Mouse (Mus musculus): Measurements from ENCODE around the gene Iqcf3.

The Iqcf3 gene

GRCm38 (mm10) chr9:106480541-106480940, 80.9 kb downstream of the Iqcf3 start:
- ChIA-PET CTCF (interaction anchor here in 1 of 4 experiments (1.0 to 1.3 kb wide), 2 partner anchors 23 to 173 kb away, joined by 3 read pairs; no protein-coding TSS in a partner anchor), POLR2A (interaction anchor here in 2 of 4 experiments (0.6 to 7.0 kb wide), 8 partner anchors 9 to 1105 kb away, joined by 3 to 148 read pairs (median 4); partner anchors contain the start of genes Abhd14a (in 1 of the 2), Abhd14b (in 1 of the 2), Pcbp4 (in 1 of the 2) and Rpl29 (in 1 of the 2))

DNA sequence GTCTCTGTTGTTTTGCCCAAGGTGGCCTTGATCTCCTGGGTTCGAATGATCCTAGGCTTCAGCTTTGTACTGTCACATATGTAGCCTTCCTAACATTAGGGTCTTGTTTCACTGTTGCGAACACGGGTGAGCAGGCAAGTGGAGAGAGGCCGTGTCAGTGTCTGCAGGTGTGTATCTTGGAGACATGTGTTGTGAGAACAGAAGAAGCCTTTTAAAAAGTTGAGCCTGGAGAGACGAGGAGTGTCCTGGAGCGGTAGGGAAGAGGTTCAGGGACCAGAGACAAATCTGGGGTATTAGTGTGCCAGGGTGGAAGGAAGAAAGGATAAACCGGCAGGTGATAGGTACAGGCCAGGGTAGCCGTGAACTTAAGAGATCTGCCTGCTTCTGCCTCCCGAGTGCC, 83.3 kb downstream of the Iqcf3 start:
- ChIA-PET POLR2A (interaction anchor here in 3 of 4 experiments (0.6 to 9.4 kb wide), 14 partner anchors 8 to 310 kb away, joined by 3 to 173 read pairs (median 12); partner anchors contain the start of genes Rpl29 (in 3 of the 3), Abhd14a (in 2 of the 3), Abhd14b (in 2 of the 3) and Gpr62 (in 1 of the 3)), CTCF (interaction anchor here in 3 of 4 experiments (0.6 to 2.5 kb wide), 3 partner anchors 50 to 120 kb away, joined by 3 to 35 read pairs (median 3); partner anchors contain the start of gene Rpl29 (in 1 of the 3))

- CTCF ChIA-PET: interaction anchor here (0.6 to 3.0 kb wide), 86 partner anchors 8 to 414 kb away, joined by 3 to 86 read pairs (median 6); partner anchors contain the start of genes Abhd14a (in 3 of the 4), Abhd14b (in 3 of the 4), Rpl29 (in 3 of the 4) and Acy1 (in 2 of the 4)
- POLR2A ChIA-PET: interaction anchor here (0.5 to 9.4 kb wide), 68 partner anchors 8 to 414 kb away, joined by 3 to 173 read pairs (median 7); partner anchors contain the start of genes Abhd14a (in 4 of the 4), Acy1 (in 4 of the 4), Abhd14b (in 3 of the 4) and Rpl29 (in 3 of the 4)
These were observed 83.8 kb downstream of the Iqcf3 start for GRCm38 (mm10) chr9:106477649-106478048.

- ChIA-PET CTCF (interaction anchor here (0.6 to 3.0 kb wide), 115 partner anchors 9 to 819 kb away, joined by 3 to 86 read pairs (median 5); partner anchors contain the start of genes Rpl29 (in 4 of the 4), Abhd14a (in 3 of the 4), Abhd14b (in 3 of the 4) and Acy1 (in 3 of the 4)), POLR2A (interaction anchor here (0.5 to 9.4 kb wide), 86 partner anchors 9 to 1086 kb away, joined by 3 to 173 read pairs (median 5); partner anchors contain the start of genes Abhd14a (in 4 of the 4), Acy1 (in 4 of the 4), Abhd14b (in 3 of the 4) and Manf (in 3 of the 4))
These were observed 84.4 kb downstream of the Iqcf3 start, which contains the start of gene Parp3 for GRCm38 (mm10) chr9:106476924-106477484. Gene Parp3 (minus strand): TSS chr9:106476949.

- ChIA-PET CTCF (interaction anchor here (0.6 to 3.0 kb wide), 104 partner anchors 9 to 820 kb away, joined by 3 to 86 read pairs (median 5); partner anchors contain the start of genes Rpl29 (in 4 of the 4), Abhd14a (in 3 of the 4), Abhd14b (in 3 of the 4) and Acy1 (in 3 of the 4)), POLR2A (interaction anchor here (0.6 to 9.4 kb wide), 82 partner anchors 9 to 1087 kb away, joined by 3 to 173 read pairs (median 5); partner anchors contain the start of genes Acy1 (in 4 of the 4), Abhd14a (in 3 of the 4), Abhd14b (in 3 of the 4) and Manf (in 3 of the 4))
These were observed 85.2 kb downstream of the Iqcf3 start for GRCm38 (mm10) chr9:106476002-106476923.

DNA sequence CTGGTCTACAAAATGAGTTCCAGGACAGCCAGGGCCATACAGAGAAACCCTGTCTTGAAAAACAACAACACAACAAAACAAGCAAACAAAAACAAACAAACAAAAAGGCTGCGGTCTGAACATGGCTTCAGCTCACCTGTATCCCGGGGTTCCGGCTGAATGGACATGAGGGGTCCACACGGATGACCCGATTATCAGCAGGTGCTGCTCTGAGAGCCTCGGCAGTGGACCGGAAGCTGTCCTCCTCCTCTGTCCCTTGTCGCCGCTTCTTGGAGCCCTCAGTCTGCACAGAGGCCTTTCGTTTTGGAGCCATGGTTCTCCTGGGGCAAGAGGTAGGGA, 85.8 kb downstream of the Iqcf3 start, which contains the start of gene Rrp9:
Gene Rrp9 (plus strand): TSS at position 301 of the 339 bp plus-strand sequence.
- POLR2A ChIA-PET: interaction anchor here (0.6 to 9.4 kb wide), 28 partner anchors 9 to 1087 kb away, joined by 3 to 173 read pairs (median 8); partner anchors contain the start of genes Abhd14a (in 3 of the 4), Acy1 (in 3 of the 4), Rpl29 (in 3 of the 4) and Abhd14b (in 2 of the 4)
- CTCF ChIA-PET: interaction anchor here (0.6 to 3.0 kb wide), 23 partner anchors 9 to 249 kb away, joined by 3 to 86 read pairs (median 12); partner anchors contain the start of genes Abhd14a (in 2 of the 4), Abhd14b (in 2 of the 4), Rpl29 (in 2 of the 4) and Gpr62 (in 1 of the 4)

DNA sequence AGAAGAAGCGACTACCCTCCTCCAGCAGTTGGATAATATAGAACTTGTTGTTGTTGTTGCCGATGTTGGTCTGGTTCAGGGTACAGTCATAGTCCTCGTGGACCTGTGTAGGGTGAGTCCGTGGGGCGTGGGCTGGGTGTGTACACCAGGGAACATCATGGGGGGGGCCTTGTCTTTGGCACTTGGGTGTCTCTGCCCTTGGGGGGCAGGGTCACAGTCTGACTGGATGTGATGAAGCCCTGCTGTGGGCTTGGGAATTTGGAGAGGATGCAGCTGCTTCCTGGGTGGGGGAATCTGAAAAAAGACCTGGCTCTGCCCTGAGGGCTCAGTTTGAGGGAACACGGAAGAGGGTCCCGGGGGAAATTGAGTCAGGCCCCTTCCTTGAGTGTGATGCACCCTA, 86.4 kb downstream of the Iqcf3 start:
- POLR2A ChIA-PET: interaction anchor here (0.6 to 9.4 kb wide), 17 partner anchors 9 to 829 kb away, joined by 3 to 173 read pairs (median 13); partner anchors contain the start of genes Rpl29 (in 3 of the 4), Abhd14a (in 2 of the 4), Acy1 (in 2 of the 4) and Pcbp4 (in 2 of the 4)
- CTCF ChIA-PET: interaction anchor here (0.6 to 3.0 kb wide), 15 partner anchors 8 to 168 kb away, joined by 3 to 86 read pairs (median 7); partner anchors contain the start of genes Abhd14a (in 1 of the 4), Abhd14b (in 1 of the 4), Acy1 (in 1 of the 4) and Gpr62 (in 1 of the 4)

DNA sequence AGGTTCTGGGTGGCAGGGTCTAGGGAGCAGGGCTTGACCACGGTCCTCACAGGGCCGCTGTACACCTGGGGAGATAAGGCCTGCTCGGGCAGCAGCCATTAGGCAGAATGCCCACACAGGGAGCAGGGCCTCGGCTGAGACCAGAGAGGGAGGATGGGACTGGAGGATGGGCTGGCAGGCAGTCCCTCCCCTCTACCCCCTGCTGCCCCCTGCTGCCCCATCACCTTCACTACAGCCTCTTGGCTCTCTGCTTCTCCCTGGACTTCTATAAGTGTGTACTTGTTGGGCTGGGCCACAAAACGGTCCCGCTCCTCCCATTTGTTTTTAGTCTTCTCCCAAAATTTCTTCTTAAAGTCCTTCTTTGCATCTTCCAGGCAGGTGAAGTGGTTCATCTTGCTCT, 87.0 kb downstream of the Iqcf3 start:
- CTCF ChIA-PET: interaction anchor here (0.6 to 2.1 kb wide), 12 partner anchors 12 to 57 kb away, joined by 3 to 10 read pairs (median 4); partner anchors contain the start of genes Abhd14a (in 1 of the 4), Abhd14b (in 1 of the 4), Acy1 (in 1 of the 4) and Pcbp4 (in 1 of the 4)

GRCm38 (mm10) chr9:106473753-106474105, 87.7 kb downstream of the Iqcf3 start:
- ChIA-PET POLR2A (interaction anchor here in 3 of 4 experiments (0.6 to 9.4 kb wide), 12 partner anchors 10 to 176 kb away, joined by 3 to 173 read pairs (median 5); partner anchors contain the start of genes Acy1 (in 2 of the 3), Rpl29 (in 2 of the 3) and Pcbp4 (in 1 of the 3)), CTCF (interaction anchor here in 3 of 4 experiments (0.6 to 2.1 kb wide), 8 partner anchors 13 to 169 kb away, joined by 3 to 10 read pairs (median 4); partner anchors contain the start of genes Abhd14a (in 1 of the 3), Abhd14b (in 1 of the 3), Acy1 (in 1 of the 3) and Pcbp4 (in 1 of the 3))

More for the DNA sequence above, 87.0 kb downstream of the Iqcf3 start:
- POLR2A ChIA-PET: interaction anchor here (0.6 to 9.4 kb wide), 16 partner anchors 8 to 304 kb away, joined by 3 to 173 read pairs (median 6); partner anchors contain the start of genes Acy1 (in 2 of the 4), Pcbp4 (in 2 of the 4), Rpl29 (in 2 of the 4) and Abhd14a (in 1 of the 4)

- ChIA-PET POLR2A (interaction anchor here (0.6 to 9.4 kb wide), 17 partner anchors 10 to 106 kb away, joined by 3 to 173 read pairs (median 6); partner anchors contain the start of genes Rpl29 (in 3 of the 4), Acy1 (in 2 of the 4) and Pcbp4 (in 1 of the 4)), CTCF (interaction anchor here (0.6 to 2.1 kb wide), 12 partner anchors 13 to 170 kb away, joined by 3 to 10 read pairs (median 6); partner anchors contain the start of genes Abhd14a (in 2 of the 4), Abhd14b (in 2 of the 4), Acy1 (in 1 of the 4) and Pcbp4 (in 1 of the 4))
These were observed 88.2 kb downstream of the Iqcf3 start for GRCm38 (mm10) chr9:106473081-106473752.

DNA sequence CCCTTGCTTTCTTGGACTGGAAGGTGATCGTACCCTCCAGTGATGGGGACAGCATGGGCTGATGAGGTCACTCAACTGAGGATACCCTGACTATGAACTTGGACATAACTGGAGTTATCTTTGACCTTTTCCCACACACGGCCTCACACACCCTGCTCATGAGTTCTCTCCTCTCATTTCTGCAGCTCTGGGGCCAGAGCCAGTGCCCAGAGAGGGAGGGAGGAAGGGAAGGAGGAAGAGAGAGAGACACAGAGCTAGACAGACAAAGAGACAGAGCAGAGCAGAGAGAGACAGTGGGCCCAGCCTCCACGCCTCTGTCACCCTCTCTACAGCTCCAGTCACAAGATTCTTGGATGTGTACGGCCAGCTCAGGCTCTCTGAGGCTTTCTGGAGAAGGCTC, 89.1 kb downstream of the Iqcf3 start:
- CTCF ChIA-PET: interaction anchor here in 3 of 4 experiments (0.7 to 2.1 kb wide), 9 partner anchors 22 to 270 kb away, joined by 3 to 10 read pairs (median 7); partner anchors contain the start of genes Abhd14a (in 1 of the 3), Abhd14b (in 1 of the 3) and Twf2 (in 1 of the 3)
- POLR2A ChIA-PET: interaction anchor here (0.6 to 9.4 kb wide), 26 partner anchors 8 to 346 kb away, joined by 3 to 173 read pairs (median 5); partner anchors contain the start of genes Acy1 (in 3 of the 4), Rpl29 (in 3 of the 4), Abhd14a (in 1 of the 4) and Abhd14b (in 1 of the 4)

DNA sequence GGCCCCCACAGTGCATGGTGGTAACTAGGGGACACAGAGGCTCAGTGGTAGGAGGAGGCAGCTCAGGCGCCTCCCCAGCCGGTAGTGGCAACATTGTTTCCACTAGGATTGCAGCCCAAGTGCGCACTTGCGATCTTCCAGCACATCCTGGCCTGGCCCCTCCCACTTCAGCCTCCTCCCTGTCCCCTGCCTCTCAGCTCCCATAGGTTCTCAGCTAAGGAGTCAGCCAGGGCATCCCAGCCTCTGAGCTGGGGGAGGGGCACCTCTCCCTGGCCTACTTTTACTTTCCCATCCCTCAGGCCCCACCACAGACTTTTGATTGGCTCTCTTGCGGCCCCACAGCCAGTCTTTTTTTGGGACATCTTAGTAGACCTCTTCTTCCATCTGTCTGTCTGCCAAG, 89.5 kb downstream of the Iqcf3 start:
- ChIA-PET CTCF (interaction anchor here in 3 of 4 experiments (0.7 to 2.1 kb wide), 8 partner anchors 22 to 269 kb away, joined by 3 to 10 read pairs (median 6); partner anchors contain the start of genes Abhd14a (in 1 of the 3), Abhd14b (in 1 of the 3) and Twf2 (in 1 of the 3)), POLR2A (interaction anchor here (0.6 to 9.4 kb wide), 29 partner anchors 9 to 346 kb away, joined by 3 to 173 read pairs (median 5); partner anchors contain the start of genes Acy1 (in 3 of the 4), Rpl29 (in 3 of the 4), Pcbp4 (in 2 of the 4) and Abhd14a (in 1 of the 4))

DNA sequence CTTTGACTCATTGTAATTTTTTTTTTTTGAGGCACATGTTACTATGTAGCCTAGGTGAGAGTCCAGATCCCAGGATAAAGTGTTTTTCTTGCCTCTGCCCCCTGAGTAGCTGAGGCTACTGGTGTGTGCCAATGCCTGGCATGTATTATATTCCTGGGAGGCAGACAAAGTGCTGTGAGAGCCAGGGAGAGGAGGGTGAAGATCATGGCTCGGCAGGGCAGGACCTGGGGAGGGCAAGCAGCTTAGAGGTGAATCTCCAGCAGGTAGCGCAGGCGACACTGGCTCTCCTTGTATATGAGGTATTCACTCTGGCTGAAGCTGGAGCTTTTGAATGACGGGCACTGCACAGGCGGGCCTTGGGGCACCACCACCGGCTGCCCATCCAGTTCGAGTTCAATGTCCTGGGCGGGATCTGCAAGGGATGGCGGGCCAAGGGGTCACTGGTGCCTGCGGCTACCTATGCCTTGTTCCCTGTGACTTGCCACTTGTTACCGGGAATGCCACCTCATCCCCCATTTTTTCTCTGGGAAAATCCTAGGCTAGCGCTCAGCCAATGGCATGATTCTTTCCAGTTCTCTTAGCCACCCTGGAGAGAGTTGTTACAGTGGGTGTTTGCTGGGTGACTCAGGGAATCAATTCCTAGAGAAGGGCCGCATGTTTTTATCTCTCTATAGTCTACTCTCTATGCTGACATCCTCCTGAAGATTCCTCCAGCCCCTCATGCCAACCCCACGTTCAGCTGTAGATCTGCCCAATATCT, 90.3 kb downstream of the Iqcf3 start:
- ChIA-PET CTCF (interaction anchor here in 3 of 4 experiments (0.7 to 2.1 kb wide), 7 partner anchors 21 to 260 kb away, joined by 3 to 10 read pairs (median 7); partner anchors contain the start of genes Abhd14a (in 1 of the 3) and Abhd14b (in 1 of the 3)), POLR2A (interaction anchor here (0.6 to 9.4 kb wide), 28 partner anchors 9 to 347 kb away, joined by 3 to 173 read pairs (median 4); partner anchors contain the start of genes Rpl29 (in 3 of the 4), Acy1 (in 2 of the 4), Pcbp4 (in 2 of the 4) and Abhd14a (in 1 of the 4))

DNA sequence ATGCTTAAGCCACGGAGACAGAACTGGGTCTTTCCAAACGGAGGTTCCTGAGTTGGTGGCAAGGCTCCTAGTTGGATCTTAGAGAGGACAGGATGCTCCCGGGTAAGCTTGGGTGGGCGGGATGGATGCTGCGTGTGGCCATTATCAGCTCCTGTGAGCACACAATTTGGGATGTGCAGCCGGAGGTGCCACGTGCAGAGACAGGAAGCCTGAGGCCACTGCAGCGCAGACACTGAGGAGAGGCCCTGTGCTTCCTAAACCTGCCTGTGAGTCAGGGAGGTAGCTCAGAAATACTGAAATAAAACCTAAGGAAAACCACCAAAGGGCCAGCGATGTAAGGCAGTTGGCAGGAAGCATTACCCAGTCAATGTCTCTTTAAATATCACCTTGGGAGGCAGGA, 91.7 kb downstream of the Iqcf3 start:
- POLR2A ChIA-PET: interaction anchor here in 3 of 4 experiments (0.7 to 9.4 kb wide), 11 partner anchors 10 to 181 kb away, joined by 3 to 173 read pairs (median 4); partner anchors contain the start of genes Pcbp4 (in 2 of the 3) and Rpl29 (in 2 of the 3)
- CTCF ChIA-PET: interaction anchor here in 1 of 4 experiments (0.7 to 1.4 kb wide), 2 partner anchors 22 to 362 kb away, joined by 3 read pairs; partner anchors contain the start of genes Abhd14a and Abhd14b

Data from embryonic stem cell, embryonic (primary cell).